Mouse (Mus musculus) ovary, adult 10 weeks (tissue): Measurements from ENCODE around the gene Plg. TPM values are rescaled to one million over a fixed set of nuclear protein-coding genes. Genes with fewer than 3 reads are reported as not detected.

Experiments
- polyA plus RNA-seq: library from polyadenylated mRNA; stranded (reverse); fragments of 350-450 nt; fragmentation: Illumina TruSeq; extraction: RNeasy Lipid Tissue Mini Kit (QIAGEN cat#74804); gene quantifications from one replicate; pipeline ENCODE4 v1.2.3, GENCODE M21; 2014

Gene Plg
- polyA plus RNA-seq = not detected

DNA sequence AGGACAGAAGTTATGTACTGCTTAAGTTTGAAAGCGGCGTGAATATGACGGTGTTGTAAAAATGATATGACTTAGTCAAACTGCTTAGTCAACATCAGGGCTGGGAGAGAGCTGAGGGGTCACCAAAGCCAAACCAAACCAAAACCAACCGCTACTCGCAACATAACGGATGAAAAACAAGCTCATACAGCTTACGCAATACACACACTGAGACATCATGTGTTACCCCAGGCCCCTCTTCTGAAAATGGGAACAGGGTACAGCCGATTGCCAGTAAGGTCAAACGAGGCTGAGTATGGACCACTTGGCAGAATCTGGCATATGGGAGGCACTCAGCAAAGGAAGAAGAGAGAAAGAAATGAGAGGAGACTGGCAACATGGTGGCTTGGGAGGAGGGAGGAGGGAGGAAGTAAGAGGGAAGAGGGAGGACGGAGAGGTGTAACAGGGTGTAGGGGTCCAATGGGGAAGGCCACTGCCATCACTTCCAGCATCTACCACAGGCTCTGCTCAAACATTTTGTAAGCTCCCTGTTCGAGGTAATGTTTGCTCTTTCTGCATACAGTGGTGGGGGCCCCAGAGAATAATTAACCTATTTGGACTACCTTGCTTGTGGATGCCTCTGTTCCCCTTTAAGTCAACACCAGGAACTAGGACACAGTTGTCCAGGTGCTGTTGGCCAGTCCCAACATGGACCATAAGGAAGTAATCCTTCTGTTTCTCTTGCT is at the start of gene Plg:
Gene Plg, plus strand, starts transcription at position 628 of the 725 bp plus-strand sequence.

Other genes starting within 250 kb of the Plg start
- 10.0 TPM for gene Map3k4, start 59.8 kb upstream of the Plg start, polyA plus RNA-seq
- gene Slc22a3, start 129.1 kb downstream of the Plg start, polyA plus RNA-seq = 14.3 TPM
- not detected for gene Slc22a2, start 205.5 kb downstream of the Plg start, polyA plus RNA-seq